Mouse (Mus musculus) ovary, adult 2 months (tissue): ENCODE data around the gene Ubqln4. TPM values are rescaled to one million over a fixed set of nuclear protein-coding genes. Genes with fewer than 3 reads are reported as not detected.

Experiments used
- polyA plus RNA-seq: library from polyadenylated mRNA; depleted of rRNA; stranded (reverse); fragments of >200 nt; gene quantifications from 2 replicates; pipeline ENCODE4 v1.2.3, GENCODE M21; 2012; rRNA removed

Ubqln4 gene
- 89.1 and 108 TPM in 2 replicates for polyA plus RNA-seq

GRCm38 (mm10) chr3:88553525-88553879 lies at the start of gene Ubqln4:
TSS of gene Ubqln4 (plus strand) at chr3:88553758.

DNA sequence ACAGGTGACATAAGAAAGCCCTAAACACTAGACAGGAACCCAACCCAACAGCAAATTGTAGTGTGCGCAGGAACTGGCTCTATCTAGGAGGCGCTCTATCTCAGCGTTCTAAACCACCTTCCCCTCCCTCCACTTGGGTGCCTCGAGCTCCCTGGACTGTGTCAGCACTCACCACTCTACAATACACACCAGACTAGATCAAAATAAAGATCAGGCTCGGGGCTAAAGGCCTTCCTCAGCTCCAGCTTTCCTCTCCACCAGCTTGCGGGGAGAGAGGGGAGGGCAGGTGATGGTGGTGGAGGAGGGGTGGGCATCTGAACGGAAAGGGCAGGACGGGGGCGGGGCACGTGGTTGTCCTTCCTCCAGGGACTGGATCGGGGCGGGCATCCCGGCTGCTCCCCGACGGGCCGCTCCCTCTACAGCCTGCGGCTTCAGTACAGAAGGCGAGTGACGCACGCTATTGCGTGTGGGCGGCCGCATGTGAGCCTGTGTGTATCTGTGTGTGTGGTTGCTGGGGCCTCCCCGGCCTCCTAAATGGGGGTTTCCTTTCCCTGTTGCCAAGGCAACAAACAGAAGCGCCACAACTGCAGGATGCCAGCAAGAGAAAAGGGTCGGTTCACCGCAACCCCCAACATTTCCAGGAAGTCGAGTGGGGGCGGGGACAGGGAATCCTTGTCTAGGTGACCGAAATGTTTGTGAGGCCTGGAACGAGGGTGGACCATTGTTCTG lies 43.7 kb upstream of the Ubqln4 start, which contains the start of gene Lmna:
TSS of gene Lmna (minus strand) at position 265 of the 729 bp plus-strand sequence.

GRCm38 (mm10) chr3:88532299-88532674 lies 21.3 kb upstream of the Ubqln4 start, which contains the start of gene Mex3a:
TSS of gene Mex3a (plus strand) at chr3:88532395.

GRCm38 (mm10) chr3:88548180-88548917 lies 5.2 kb upstream of the Ubqln4 start, which contains the start of gene Rab25:
TSS of gene Rab25 (minus strand) at chr3:88548300.

GRCm38 (mm10) chr3:88552676-88553524 lies 658 bp upstream of the Ubqln4 start, which contains the start of gene Lamtor2:
TSS of gene Lamtor2 (minus strand) at chr3:88553074.

GRCm38 (mm10) chr3:88575540-88575939 lies 22.0 kb downstream of the Ubqln4 start, which contains the start of gene Ssr2:
TSS of gene Ssr2 (plus strand) at chr3:88575876.

GRCm38 (mm10) chr3:88605666-88606065 lies 52.1 kb downstream of the Ubqln4 start, which contains the start of gene Arhgef2:
TSS of gene Arhgef2 (plus strand) at chr3:88605966.

Other genes with a start within 250 kb of the Ubqln4 start
- gene Glmp, start 228.7 kb upstream of the Ubqln4 start, polyA plus RNA-seq, result 167 and 226 TPM in 2 replicates
- 11.4 and 14.7 TPM in 2 replicates for gene Tmem79, start 217.6 kb upstream of the Ubqln4 start, polyA plus RNA-seq
- gene Smg5, start 217.5 kb upstream of the Ubqln4 start, polyA plus RNA-seq, result 91.2 and 94.9 TPM in 2 replicates
- 35.6 and 45.5 TPM in 2 replicates for gene Paqr6, start 189.2 kb upstream of the Ubqln4 start, polyA plus RNA-seq
- gene Bglap3, start 181.0 kb upstream of the Ubqln4 start, polyA plus RNA-seq, result 0.33 and 0.38 TPM in 2 replicates
- not detected in 2 replicates for gene Bglap2, start 175.1 kb upstream of the Ubqln4 start, polyA plus RNA-seq
- not detected in 2 replicates for gene Bglap, start 169.3 kb upstream of the Ubqln4 start, polyA plus RNA-seq
- gene Pmf1, start 143.4 kb upstream of the Ubqln4 start, polyA plus RNA-seq, result 107 and 123 TPM in 2 replicates
- 31.8 and 37.9 TPM in 2 replicates for gene Slc25a44, start 128.6 kb upstream of the Ubqln4 start, polyA plus RNA-seq
- 40.9 and 48.8 TPM in 2 replicates for gene Sema4a, start 92.6 kb upstream of the Ubqln4 start, polyA plus RNA-seq
- 370 and 373 TPM in 2 replicates for gene Lmna, start 43.8 kb upstream of the Ubqln4 start, polyA plus RNA-seq
- gene Mex3a, start 21.4 kb upstream of the Ubqln4 start, polyA plus RNA-seq, result 17.5 and 19.7 TPM in 2 replicates
- 41.8 and 42.1 TPM in 2 replicates for gene Rab25, start 5.5 kb upstream of the Ubqln4 start, polyA plus RNA-seq
- gene Lamtor2, start 684 bp upstream of the Ubqln4 start, polyA plus RNA-seq, result 134 and 152 TPM in 2 replicates
- 219 and 314 TPM in 2 replicates for gene Ssr2, start 22.1 kb downstream of the Ubqln4 start, polyA plus RNA-seq
- 83.5 and 83.9 TPM in 2 replicates for gene Arhgef2, start 52.2 kb downstream of the Ubqln4 start, polyA plus RNA-seq
- not detected in 2 replicates for gene Rxfp4, start 99.4 kb downstream of the Ubqln4 start, polyA plus RNA-seq
- 54.8 and 71.4 TPM in 2 replicates for gene Khdc4, start 132.0 kb downstream of the Ubqln4 start, polyA plus RNA-seq
- gene Rit1, start 163.1 kb downstream of the Ubqln4 start, polyA plus RNA-seq, result 41.5 and 49.2 TPM in 2 replicates
- 12.0 and 14.1 TPM in 2 replicates for gene Syt11, start 221.4 kb downstream of the Ubqln4 start, polyA plus RNA-seq